Mouse (Mus musculus) lung, postnatal 0 days (tissue): ENCODE data around the gene Cltc. TPM values are rescaled to one million over a fixed set of nuclear protein-coding genes. Genes with fewer than 3 reads are reported as not detected.

Experiments
- ATAC-seq: fragments of 200-750 bp; cut with Nextera tagmentation; 2 replicates; pipeline ENCODE4 v1.8.0; 2017; ENCODE audit warnings: moderate library complexity
- DNase-seq: peaks from one replicate; pipeline ENCODE4 v3.0.0-alpha.2; 2016; ENCODE audit warnings: low spot score
- H3K27ac ChIP-seq: fragments of 300-500 bp; sonication (generic); 2 replicates; pipeline ENCODE4 v1.5.1; 2014; ENCODE audit warnings: antibody characterized with exemption, mild to moderate bottlenecking, low read length, mixed read lengths
- H3K27me3 ChIP-seq: fragments of 300-500 bp; sonication (generic); replicated peaks from 2 replicates; pipeline ENCODE4 v1.6.1; 2014; ENCODE audit warnings: low read length, mixed read lengths; ENCODE audit not compliant: insufficient read depth
- H3K36me3 ChIP-seq: fragments of 300-500 bp; sonication (generic); 2 replicates; pipeline ENCODE4 v1.6.1; 2014; ENCODE audit warnings: low read length, mixed read lengths; ENCODE audit not compliant: insufficient read depth
- H3K4me1 ChIP-seq: fragments of 300-500 bp; sonication (generic); 2 replicates; pipeline ENCODE4 v1.6.1; 2014; ENCODE audit warnings: antibody characterized with exemption, low read depth, low read length, mixed read lengths; ENCODE audit not compliant: insufficient read depth
- H3K4me2 ChIP-seq: fragments of 300-500 bp; sonication (generic); replicated peaks from 2 replicates; pipeline ENCODE4 v1.6.1; 2014; ENCODE audit warnings: low read depth, mild to moderate bottlenecking, low read length, moderate library complexity, mixed read lengths
- H3K4me3 ChIP-seq: fragments of 300-500 bp; sonication (generic); 2 replicates; pipeline ENCODE4 v1.5.1; 2014; ENCODE audit warnings: low read depth, low read length
- H3K9ac ChIP-seq: fragments of 300-500 bp; sonication (generic); replicated peaks from 2 replicates; pipeline ENCODE4 v1.6.1; 2014; ENCODE audit warnings: low read depth, mild to moderate bottlenecking
- H3K9me3 ChIP-seq: fragments of 300-500 bp; sonication (generic); 2 replicates; pipeline ENCODE4 v1.6.1; 2016; ENCODE audit warnings: low read length, mixed read lengths
- CTCF ChIP-seq: IDR thresholded peaks from 2 replicates; pipeline ENCODE4 v1.5.1; 2016; ENCODE audit warnings: antibody characterized with exemption, mild to moderate bottlenecking
- EP300 ChIP-seq: IDR thresholded peaks from 2 replicates; pipeline ENCODE4 v1.6.1; 2016; ENCODE audit warnings: antibody characterized with exemption, mild to moderate bottlenecking, control low read depth
- WGBS: fragments of 180-500 bp; shearing (Covaris S2); extraction: QIAGEN DNeasy Blood & Tissue Kit; methylation state at CpG from one replicate; pipeline ENCODE4 v1.1.7; 2014; 5-methylcytosine and 5-hydroxymethylcytosine counted together
- polyA plus RNA-seq: library from polyadenylated mRNA; unstranded; fragments of >200 nt; fragmentation: Nextera tagmentation; extraction: Ambion mirVana; gene quantifications from 2 replicates; pipeline ENCODE4 v1.2.1, GENCODE M21; 2015

The Cltc gene
- polyA plus RNA-seq, 1 experiment from 2014 or later: 63.7 TPM

DNA sequence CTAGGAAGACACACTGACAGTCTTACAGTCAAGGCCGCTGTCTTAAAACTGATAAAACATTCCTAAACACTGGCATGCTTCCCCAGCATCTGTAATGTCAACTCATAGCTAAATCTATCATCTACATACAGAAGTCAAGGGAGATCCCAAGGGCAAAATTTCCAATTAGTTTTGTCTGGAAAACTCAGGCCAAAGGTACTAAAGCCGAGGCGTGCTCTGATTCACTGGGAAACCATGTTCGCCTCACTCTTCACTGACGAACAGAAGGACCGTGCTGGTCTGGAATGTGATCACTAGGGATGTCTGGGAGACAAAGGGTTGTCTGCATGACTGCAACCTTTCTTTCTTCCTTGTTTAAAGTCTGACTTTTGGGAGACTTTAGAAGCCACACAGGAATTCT lies 106.7 kb downstream of the Cltc start:
- Histone ChIP-seq H3K9me3 (no peaks in the 10 kb centered on the region), H3K36me3 (no peaks in the 10 kb centered on the region), H3K4me2 (no peak overlapping the region), H3K4me3 (no peak overlapping the region), H3K27me3 (no peaks in the 10 kb centered on the region), H3K4me1 (no peaks in the 10 kb centered on the region), H3K27ac (no peak overlapping the region), H3K9ac (no peak overlapping the region)
- WGBS: 63% methylated on average over 6 of the region's 6 CpGs
- TF ChIP-seq CTCF (no peak), EP300 (no peak)
- no peak for ATAC-seq
- no peak for DNase-seq

DNA sequence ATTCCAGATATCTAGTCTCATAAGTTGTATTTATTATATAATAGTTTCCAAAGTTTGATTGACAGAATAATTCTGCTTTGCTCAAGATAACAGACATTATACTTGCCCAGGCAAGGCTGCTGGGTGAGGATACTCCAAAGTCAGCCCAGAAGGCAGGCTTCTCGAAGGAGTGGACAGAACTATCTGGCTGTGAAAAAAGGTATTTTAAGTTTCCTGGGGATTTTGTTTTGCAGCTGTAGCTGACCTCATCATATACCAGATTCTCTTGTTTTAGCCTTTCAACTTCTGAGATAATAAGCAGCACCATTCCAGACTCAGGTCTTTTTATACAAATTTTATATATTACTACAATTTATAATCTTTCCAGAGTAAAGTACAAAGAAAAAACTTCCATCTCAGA lies 107.8 kb downstream of the Cltc start:
- TF ChIP-seq EP300 (no peak), CTCF (no peak)
- Histone ChIP-seq H3K4me3 (no peak overlapping the region), H3K27ac (no peak overlapping the region), H3K4me1 (no peaks in the 10 kb centered on the region), H3K4me2 (no peak overlapping the region), H3K27me3 (no peaks in the 10 kb centered on the region), H3K9me3 (no peaks in the 10 kb centered on the region), H3K36me3 (no peaks in the 10 kb centered on the region), H3K9ac (no peak overlapping the region)
- WGBS: 77% methylated on average over 1 of the region's 1 CpGs
- no peak for ATAC-seq
- no peak for DNase-seq

DNA sequence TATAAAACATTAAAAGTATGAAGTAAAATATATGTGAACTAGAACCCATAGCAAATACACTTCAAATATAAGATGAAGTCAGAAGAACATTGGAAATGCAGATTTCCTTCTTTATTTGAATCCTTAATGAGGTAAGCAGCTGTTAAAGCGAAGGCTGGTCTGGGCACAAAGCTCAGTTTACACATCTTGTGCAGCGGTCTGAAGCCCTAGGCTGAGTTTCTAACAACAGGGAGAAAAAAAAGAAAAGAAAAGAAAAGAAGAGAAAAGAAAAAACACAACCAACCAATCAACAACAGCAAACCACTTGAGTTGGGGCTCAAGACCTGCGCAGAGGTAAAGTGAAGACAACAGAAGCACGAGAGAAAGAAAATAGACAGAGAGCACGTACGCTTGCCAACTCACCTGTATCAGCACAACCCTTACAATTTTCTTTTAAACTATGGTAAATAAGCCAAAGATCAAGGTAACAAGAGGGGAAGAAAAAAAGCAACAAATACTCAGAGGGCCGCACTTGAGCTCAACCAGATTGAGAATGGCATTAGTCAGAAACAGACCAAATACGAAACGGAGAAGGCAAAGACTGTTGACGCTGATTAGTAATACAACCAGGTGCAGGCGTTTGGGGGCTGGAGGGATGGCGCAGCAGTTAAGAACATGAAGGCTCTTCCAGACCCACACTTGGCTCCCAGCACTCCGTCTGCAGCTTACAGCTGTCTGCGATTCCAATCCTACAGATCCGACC lies 109.5 kb downstream of the Cltc start:
- H3K9ac ChIP-seq: no peak overlapping the region
- TF ChIP-seq EP300 (no peak), CTCF (no peak)
- WGBS: 56% methylated on average over 15 of the region's 15 CpGs
- no peaks in the 10 kb centered on the region for H3K27me3 ChIP-seq
- ATAC-seq: no peak
- H3K4me3 ChIP-seq: no peak overlapping the region
- H3K36me3 ChIP-seq: no peaks in the 10 kb centered on the region
- DNase-seq: peak; percentile 37
- no peaks in the 10 kb centered on the region for H3K4me1 ChIP-seq
- no peak overlapping the region for H3K4me2 ChIP-seq
- H3K9me3 ChIP-seq: no peaks in the 10 kb centered on the region
- H3K27ac ChIP-seq: peak overlapping the region; percentile 59

DNA sequence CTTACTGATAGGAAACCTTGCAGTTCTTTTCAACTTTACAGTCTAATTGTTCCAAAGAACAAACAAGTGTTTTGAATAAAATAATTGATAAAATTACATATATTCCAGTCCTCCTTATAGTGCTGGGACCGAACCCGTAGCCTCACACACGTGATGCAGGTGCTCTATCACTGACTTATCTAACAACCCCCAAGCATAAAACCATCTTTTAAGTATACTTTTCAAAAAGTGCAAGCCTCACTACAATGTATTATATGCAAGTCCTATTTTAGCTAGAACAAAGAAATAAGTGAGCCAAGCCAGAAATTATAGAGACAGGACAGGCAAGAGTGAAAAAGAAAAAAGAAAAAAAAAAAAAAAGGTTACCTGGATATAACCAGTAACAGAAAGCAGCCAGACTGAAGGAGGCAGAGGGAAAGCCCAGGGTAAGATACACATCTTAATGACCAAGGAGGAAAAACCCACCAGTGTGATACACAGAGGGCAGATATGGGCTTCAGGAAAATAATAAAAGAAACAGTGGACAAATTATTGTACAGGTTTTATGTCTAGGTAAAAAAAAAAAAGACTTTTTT lies 110.4 kb downstream of the Cltc start:
- H3K36me3 ChIP-seq: no peaks in the 10 kb centered on the region
- peak overlapping the region; percentile 77 for H3K27ac ChIP-seq
- ATAC-seq (no peak), DNase-seq (no peak)
- no peaks in the 10 kb centered on the region for H3K4me1 ChIP-seq
- H3K9me3 ChIP-seq: no peaks in the 10 kb centered on the region
- WGBS: 56% methylated on average over 3 of the region's 3 CpGs
- no peak overlapping the region; the same call in 1 of the 2 replicates for H3K4me2 ChIP-seq
- no peak overlapping the region for H3K9ac ChIP-seq
- no peak overlapping the region for H3K4me3 ChIP-seq
- TF ChIP-seq EP300 (no peak), CTCF (no peak)
- H3K27me3 ChIP-seq: no peaks in the 10 kb centered on the region

DNA sequence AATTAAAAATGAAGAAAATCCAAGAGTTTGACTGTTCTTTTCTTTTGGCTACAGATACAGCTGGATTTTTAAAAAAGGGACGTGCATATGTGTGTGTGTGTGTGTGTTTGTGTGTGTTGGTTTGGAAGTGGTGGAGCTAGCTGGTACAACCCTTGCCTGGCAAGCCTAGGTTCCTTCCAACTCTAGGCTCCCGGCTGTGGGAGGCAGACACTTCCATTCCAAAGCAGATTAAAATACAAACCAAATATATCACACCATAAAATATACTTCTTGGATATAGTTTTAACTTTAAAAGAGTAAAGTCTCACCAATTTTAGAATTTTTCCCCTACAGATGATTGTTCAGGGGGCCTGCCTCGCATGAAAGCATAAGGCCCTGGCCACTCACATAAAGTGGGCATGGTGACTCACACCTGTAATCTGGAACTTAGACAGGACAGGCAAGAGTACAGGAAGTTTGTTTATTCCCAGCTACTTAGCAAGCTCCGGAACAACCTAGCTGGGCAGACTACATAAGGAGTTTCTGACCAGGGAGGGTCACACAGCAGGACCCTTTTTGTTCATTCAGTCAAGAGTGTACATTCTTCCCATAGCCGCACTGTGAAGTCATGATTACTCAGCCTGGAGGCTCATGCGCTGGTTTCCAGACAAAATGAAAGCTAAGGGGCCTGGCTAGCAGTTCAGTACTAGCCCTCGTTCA lies 111.1 kb downstream of the Cltc start:
- Histone ChIP-seq H3K27ac (peak overlapping the region; percentile 77), H3K27me3 (no peaks in the 10 kb centered on the region), H3K9ac (no peak overlapping the region), H3K9me3 (no peaks in the 10 kb centered on the region), H3K4me3 (no peak overlapping the region), H3K36me3 (no peaks in the 10 kb centered on the region), H3K4me1 (no peaks in the 10 kb centered on the region), H3K4me2 (no peak overlapping the region)
- 44% methylated on average over 7 of the region's 7 CpGs for WGBS
- peak; percentile 95 for DNase-seq
- no peak for TF ChIP-seq CTCF
- peak; percentile 98 for TF ChIP-seq EP300
- ATAC-seq: peak; percentile 98

DNA sequence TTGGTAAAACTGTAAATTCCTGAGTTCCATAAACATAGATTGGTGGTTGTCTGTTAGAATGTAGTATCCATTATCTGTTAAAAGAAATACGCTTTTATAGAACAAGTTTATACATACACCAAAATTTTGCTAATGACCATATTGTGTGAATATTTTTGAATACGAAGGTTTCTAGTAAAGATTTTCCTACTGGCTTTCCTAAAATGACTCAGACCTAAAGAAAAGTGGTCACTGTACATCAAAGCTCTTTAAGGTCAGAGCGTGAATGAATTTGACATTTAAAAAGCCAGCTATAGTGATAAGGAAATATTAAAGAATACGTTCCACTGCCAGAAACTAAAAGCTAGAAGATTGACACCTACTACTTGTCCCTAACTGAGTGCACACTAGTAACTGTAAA lies 112.8 kb downstream of the Cltc start:
- Histone ChIP-seq H3K9me3 (no peaks in the 10 kb centered on the region), H3K4me3 (no peak overlapping the region), H3K4me1 (no peaks in the 10 kb centered on the region), H3K4me2 (no peak overlapping the region), H3K9ac (no peak overlapping the region), H3K27ac (no peak overlapping the region), H3K36me3 (no peaks in the 10 kb centered on the region), H3K27me3 (no peaks in the 10 kb centered on the region)
- ATAC-seq: no peak
- no peak for DNase-seq
- TF ChIP-seq EP300: no peak
- TF ChIP-seq CTCF: no peak
- WGBS: 79% methylated on average over 4 of the region's 4 CpGs

Other genes with a start within 250 kb of the Cltc start
- 35.5 and 35.6 TPM in 2 replicates for gene Rps6kb1, start 212.8 kb downstream of the Cltc start, polyA plus RNA-seq
- 7.3 and 7.5 TPM in 2 replicates for gene Tubd1, start 212.6 kb downstream of the Cltc start, polyA plus RNA-seq
- gene Vmp1, start 73.7 kb downstream of the Cltc start, polyA plus RNA-seq: 181 and 202 TPM in 2 replicates
- gene Ptrh2, start 73.6 kb downstream of the Cltc start, polyA plus RNA-seq: 11.7 and 12.2 TPM in 2 replicates
- 18.9 and 20.7 TPM in 2 replicates for gene Dhx40, start 50.2 kb upstream of the Cltc start, polyA plus RNA-seq
- 8.5 and 9.5 TPM in 2 replicates for gene Ypel2, start 236.1 kb upstream of the Cltc start, polyA plus RNA-seq